Mouse (Mus musculus) layer of hippocampus, postnatal 10 days (tissue): ENCODE results near the gene Ablim2. TPM values are rescaled to one million over a fixed set of nuclear protein-coding genes. Genes with fewer than 3 reads are reported as not detected.

Experiments used
- DNase-seq, 2 experiments: peaks; one replicate each; pipeline ENCODE4 v3.0.0; 2021; ENCODE audit warnings: low spot score in 2 of 2
- total RNA-seq, 2 experiments: library from RNA; stranded (reverse); gene quantifications; 2 replicates each; pipeline ENCODE4 v1.2.3; 2021

The Ablim2 gene
- total RNA-seq, 2 experiments from 2014 or later, result 66.2 to 73.0 TPM

DNA sequence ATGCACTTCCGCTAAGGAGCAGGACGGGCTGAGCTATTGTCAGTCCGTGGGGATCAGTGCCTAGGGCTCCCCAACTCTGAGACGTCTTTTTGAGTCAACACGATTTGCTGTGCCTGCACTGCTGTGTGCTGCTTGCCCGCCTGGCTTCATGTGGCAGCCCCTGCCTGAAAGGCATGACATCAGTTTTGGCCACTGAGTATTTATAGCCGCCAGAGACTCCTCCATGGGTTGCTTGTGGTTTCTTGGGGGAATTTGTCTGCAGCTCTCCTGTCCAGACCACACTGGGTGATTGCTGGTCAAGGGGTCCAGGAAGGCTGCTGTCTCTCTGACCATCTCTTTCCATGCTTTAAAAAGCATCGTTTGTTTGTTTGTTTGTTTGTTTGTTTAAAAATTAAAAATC lies 147.6 kb downstream of the Ablim2 start:
- DNase-seq, result no peak

DNA sequence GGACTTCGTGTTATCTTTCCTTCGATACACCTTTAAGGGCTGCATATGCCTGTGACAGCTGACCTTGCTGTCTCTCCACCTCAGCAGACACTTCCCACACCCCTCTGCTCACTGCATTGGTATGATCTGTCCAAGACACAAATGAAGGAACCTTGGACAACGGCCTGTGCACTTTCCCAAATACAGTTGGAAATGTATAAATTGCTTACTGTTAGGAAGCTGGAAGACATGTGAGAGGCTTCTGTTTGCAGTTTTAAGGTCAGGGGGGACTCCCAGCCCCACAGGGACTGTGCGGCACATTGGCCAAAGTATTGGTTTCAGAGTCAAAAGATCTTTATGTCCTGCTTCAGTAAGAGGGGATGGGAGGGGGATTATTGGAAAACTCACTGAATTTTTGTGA lies 149.4 kb downstream of the Ablim2 start:
- no peak for DNase-seq

DNA sequence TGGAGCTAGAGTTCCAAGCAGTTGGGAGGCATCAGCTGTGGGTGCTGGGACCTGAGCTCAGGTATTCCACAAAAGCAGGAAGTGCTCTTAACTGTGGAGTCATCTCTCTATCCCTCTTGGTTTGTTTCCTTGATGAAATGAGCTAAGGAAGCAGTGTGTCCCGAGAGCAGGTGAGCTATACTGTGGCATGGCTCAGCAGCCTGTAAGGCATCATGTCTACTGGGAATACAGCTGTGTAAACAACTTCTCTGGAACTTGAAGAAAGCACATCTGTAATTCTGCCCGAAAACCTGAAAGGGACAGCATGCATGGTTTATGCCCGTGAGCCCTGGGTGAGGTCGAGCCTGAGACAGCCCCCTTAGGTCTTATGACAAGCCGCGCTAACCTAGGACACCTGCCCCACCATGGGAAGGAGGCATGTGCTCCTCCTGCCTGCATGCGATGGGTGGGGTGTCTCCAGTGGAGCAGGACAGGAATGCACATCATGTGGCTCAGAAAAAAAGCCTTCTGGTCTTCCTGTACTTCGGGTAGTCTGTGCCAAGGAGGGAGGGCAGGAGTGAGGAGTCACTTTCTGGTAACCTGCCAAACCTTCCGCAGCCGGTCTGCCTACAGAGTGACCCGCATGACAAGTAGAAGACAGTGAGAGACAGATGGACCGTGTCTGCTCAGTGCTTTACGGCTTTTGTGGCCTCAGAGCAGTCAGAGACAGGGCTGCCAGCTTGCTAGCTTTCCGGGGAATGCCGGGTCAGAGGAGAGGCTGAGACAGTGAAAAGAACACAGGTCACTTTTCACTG lies 150.2 kb downstream of the Ablim2 start:
- peak; percentile 66 to 68 for DNase-seq

DNA sequence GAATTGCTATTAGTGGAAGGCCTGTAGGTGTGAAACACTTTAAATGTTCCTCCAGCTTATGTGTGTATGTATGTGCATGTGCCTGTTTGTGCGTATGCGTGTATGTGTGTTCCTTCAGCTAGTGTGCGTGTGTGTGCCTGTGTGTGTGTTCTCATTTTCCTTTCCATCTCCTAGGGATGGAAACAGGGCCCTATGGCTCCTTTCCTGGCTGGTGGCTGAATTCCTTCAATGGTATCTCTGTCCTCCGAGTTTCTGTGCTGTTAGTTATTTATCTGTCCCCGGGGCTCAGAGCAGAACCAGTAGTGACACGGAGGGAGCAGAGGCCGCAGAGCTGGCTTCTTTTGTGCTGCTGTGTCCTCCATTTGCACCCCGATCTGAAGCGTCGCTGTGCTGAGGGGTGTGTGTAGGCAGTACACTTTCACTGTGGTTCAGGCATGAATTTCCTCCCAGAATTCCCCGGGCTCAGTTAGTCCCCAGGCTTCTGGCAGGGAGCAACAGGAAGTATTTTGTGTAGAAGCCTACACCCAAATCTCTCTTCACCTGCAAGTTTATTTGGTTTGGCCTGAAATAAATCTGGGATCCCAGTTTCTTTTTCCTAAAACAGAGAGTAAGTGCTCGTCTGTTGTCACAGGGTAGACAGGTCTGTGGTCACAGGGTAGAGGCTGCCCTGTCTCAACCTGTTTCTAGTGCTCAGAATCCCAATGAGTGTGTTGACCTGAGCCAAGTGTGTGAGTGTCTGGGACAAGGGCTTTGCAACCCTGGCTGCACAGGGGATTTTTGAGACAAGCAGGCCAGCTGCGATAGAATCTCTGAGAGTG lies 151.2 kb downstream of the Ablim2 start:
- DNase-seq, result no peak

DNA sequence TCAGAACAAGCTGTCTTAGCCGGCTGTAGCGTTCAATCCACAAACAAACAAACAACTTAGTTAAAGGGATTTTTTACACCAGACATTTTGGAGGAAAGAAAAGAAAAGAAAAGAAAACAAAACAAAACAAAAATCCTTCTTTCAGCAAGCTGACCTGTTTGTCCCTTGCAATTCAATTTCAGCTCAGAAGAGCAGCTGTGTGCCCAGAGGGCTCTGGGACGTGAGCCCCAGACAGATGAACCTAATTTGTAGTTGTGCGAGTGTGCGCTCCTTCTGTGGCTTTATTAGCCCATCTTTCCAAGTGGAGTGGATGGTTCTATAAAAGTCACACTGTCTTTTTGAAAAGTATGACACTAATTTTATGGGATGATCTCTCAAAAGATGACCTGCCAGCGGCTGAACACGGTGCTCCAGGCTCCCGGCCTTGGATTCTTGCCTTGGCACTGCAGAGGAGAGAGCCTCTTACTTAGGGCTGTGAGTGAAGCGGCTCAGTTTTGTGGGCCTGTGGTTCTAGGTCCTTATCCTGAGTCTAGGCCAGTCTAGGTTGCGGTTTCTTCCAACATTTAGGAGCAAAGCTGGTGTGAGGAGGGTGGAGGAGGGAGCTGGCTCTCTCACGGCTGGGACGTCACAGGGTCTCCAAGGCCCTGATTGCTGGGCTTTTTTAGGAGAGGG lies 158.1 kb downstream of the Ablim2 start:
- DNase-seq, result no peak

DNA sequence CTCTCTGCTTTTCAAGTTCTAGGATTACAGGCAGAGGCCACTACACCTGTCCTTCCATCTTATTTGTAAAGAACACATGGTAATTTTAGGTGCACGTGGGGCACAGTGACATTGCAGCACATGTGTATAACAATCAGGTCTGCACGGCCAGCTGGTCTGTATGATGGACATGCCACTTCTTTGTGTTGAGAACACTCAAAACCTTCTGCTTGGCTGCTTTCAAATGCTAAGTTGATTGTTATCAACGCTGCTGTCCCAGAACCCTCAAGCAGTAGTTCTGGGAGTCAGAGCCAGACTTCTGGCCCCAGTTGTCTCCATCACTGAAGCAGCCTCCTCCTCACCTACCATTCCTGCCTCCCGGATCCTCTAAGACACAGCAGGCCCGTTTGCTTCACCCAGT lies 159.0 kb downstream of the Ablim2 start:
- DNase-seq, result no peak

DNA sequence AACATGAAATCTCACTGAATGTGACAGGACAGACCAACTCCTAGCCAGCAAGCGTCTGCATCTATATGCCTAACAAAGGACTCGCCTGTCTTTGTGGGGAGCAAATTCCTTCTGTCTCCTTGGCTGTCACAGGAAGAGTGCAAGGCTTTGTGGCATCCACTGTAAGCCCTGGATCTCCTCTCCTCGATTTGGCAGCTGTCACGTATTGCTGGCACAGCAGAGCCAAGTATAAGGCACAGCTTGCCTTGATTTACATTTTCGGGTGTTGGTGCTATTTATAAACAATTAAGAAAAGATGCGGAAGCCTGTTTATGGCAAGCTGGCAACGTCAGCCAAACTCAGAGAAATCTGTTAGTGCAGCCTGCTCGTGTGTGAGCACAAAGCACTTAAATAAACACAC lies 160.7 kb downstream of the Ablim2 start:
- DNase-seq, result peak in 1 of 2 experiments; percentile 42

DNA sequence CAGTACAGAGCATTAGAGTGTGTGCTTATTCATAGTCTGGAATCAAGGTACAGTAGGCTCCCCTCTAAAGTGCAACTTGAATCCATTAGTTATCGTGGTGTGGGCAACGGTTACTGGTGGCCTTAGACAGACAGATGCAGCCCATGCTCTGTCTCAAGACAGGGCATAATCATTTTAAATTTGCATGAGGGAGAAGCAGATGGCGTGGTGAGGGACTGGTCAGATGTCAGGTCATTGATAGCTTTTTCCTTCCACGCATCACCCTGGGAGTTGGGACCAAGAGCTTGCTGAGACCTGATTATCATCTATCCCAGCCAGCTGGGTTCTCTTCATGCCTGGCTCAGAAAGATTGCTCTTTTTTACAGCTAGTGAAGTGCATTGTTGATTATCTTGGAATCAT lies 162.4 kb downstream of the Ablim2 start:
- no peak for DNase-seq

DNA sequence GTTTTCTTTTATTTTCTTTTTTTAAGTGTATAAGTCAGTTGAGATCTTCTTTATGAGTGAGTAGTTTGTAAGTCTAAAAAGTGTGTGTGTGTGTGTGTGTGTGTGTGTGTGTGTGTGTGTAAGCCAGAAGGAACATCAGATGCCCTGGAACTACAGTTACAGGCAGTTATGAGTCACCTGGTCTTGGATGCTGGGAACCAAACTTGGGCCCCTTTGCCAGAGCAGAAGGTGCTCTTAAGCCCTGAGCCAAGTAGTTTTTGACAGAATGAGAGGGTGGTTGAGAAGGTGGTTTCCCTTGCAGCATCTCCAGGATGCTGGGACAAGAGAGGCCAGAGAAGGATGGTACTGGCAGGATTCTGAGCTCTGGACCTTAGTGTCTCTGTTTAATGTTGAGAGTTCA lies 162.9 kb downstream of the Ablim2 start:
- no peak for DNase-seq

DNA sequence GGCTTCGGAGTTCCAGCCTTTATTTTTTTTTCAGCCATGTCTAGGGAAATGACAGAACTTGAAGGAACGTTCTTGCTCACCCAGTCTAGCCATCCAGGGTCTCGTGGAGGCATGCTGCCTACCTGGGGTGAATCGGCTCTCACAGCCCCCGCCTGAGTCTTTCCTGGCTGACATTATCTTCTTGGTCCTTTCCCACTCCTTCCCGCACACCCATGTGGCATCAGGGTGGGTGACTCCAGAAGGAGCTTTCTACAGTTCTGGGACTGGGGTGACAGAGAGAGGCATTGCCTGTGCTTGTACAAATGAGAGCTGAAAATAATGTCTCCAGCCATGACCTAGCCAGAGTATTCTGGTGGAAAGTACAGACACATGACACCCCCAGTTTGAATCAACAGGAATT lies 163.5 kb downstream of the Ablim2 start:
- DNase-seq, result no peak

DNA sequence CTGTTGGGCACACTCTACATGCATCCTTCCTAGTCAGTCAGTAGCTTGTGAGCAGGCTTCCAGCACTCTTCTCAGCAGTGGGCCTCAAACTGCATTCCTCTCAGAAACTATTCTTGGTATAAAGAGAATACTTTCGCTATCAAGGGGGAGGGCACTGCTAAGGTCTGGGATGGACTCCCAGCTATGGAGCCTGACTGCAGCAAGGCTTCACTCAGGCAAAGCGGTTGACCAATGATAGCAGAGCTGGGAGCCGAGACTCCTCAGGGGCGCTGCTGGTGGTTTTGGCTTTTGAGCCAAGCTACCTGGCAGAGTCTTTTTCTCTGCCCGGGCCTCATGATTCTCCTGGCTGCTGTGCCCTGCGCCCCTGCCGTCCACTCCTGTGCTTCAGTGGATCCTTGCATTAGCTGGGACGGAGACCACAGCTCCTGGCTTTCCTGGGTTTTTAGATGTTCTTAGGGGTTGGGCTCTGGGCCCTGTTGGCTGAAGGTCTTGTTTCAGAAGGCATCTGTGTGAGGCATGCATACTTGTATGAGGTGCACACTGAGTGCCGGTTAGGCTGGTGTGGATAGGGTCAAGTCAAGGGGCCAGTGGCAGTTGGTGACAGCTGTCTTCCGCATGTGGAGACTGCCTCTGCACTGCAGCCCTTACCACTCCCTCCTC lies 164.0 kb downstream of the Ablim2 start:
- DNase-seq, result no peak

DNA sequence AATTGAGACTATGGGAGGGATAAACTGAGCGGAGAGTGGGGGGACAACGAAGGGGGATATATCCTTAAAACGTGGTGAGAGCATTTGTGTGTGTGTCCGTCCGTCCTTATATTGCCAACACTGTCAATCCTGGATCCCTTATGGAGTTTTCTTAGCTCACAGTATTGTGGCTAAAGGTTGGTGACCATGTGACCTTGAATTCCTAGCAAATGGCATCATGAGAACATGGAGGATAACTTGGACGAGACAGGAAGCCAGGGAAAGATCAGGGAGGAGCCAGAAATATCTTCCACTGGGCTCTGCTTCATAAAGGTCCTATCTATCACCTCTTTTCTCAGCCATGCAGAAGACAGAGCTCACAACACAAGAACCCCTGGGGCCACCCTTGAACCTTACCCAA lies 165.8 kb downstream of the Ablim2 start:
- no peak for DNase-seq

DNA sequence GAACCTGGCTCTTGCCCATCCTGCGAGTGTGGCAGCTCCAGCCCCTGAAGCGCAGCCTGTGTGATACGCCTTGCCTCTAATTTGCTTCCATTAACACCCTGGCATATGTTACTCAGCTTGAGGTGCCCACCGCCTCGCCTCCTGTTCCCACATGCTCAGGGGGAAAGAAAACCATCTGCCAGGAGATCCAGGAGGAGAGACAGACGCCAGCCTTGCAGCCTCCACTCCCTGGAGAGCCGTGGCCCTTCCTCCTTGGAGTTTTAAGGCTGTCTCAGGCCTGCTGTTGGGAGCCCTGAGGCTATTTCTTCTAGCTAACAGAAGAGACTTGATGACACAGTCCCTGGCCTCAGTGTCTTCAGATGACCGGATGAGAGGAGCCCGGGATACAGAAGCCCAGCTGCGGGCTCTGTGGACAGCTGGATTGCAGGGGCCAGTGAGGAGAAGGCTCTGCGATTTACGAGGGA lies 167.5 kb downstream of the Ablim2 start:
- DNase-seq, result no peak

DNA sequence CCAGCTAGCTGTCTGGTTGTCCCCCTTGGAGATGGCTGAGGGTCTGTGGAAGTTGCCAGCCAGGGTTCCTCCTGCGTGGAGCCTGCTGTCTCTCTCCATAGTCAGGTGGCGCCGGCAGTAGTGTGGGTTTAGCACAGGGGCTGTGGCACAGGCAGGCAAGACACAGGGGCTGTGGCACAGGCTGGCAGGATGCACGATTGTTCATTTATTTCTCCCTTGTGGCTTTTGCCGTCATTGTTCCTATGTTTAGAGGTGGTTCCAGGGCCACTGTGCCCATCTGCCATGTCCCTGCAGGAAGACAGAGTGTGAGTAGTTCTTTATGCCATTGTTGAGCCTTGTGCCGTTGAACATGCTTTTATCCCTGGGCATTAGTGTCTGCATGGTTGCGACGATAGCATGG lies 168.8 kb downstream of the Ablim2 start:
- no peak for DNase-seq

DNA sequence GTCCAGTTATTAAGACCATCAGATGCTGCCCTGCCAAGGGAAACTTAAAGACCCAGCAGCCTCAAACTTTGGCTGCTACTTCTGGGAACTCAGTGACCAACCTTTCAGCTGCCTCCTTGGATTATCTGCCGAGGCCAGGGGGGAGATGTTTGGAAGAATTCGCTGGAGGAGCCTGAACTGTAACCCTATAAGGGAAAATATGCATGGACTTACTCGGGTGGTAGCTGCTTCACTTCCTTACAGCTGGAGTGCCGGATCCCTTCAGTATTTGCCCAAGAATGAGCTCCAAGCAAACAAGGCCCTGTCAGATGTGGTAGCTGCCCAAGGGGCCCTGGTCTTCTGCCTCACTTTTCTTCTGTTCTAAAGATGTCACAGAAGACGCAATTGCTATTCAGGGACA lies 173.6 kb downstream of the Ablim2 start:
- DNase-seq, result no peak

DNA sequence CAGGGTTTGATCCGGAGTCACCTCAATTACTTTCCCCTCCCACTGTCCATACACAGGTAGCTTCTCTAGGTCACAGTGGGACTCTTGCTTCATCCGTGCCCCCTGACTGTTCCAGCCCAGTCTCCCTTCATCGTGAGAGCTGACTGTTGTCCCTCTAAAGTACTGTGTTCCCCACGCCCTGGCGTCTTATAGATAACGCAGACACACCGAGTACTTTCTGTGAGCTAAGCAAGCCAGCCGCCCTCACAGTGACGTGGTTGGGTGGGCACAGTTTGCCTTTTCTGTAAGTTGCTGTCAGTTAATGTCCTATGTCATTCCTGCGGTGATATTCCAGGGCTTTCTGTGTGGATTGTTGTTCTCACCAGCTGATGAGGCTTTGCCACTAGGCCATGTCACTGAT lies 175.4 kb downstream of the Ablim2 start:
- DNase-seq, result no peak

Other genes starting within 250 kb of the Ablim2 start
- 1 to 10 TPM; 1.3 to 1.6 TPM for gene Cpz, start 232.2 kb upstream of the Ablim2 start, total RNA-seq
- gene Trmt44, start 182.8 kb upstream of the Ablim2 start, total RNA-seq, result 1 to 10 TPM; 8.3 to 9.5 TPM
- gene Acox3, start 174.8 kb upstream of the Ablim2 start, total RNA-seq, result 10 to 100 TPM; 26.8 to 31.6 TPM
- 10 to 100 TPM; 15.4 to 18.2 TPM for gene Htra3, start 78.1 kb upstream of the Ablim2 start, total RNA-seq
- gene Sh3tc1, start 17.9 kb upstream of the Ablim2 start, total RNA-seq, result 1 to 10 TPM; 2.5 TPM
- gene Afap1, start 135.4 kb downstream of the Ablim2 start, total RNA-seq, result 100 to 1,000 TPM; 100 to 113 TPM